Mouse (Mus musculus): ENCODE results near the gene Olfr761. TPM values are rescaled to one million over a fixed set of nuclear protein-coding genes. Genes with fewer than 3 reads are reported as not detected.
"Not testable (repeated sequence)": the region's sequence is repeated elsewhere in the genome, so short reads cannot be mapped to it uniquely, and the experiment has no call there.

Gene Olfr761
- not detected in 2 replicates for polyA plus RNA-seq (2016; fragmentation: Nextera tagmentation; extraction: Ambion mirVana)

- Histone ChIP-seq H3K4me2 (no peak within 1 kb of the TSS), H3K4me3 (no peak within 1 kb of the TSS), H3K9me3 (replicated peaks) (0 out of 2 replicates have a peak, but pooled peaks cover 2% of the 10 kb centered on the region), H3K4me1 (replicated peaks) (no peaks in the 10 kb centered on the region), H3K36me3 (no peaks in the 10 kb centered on the region), H3K27me3 (replicated peaks) (no peaks in the 10 kb centered on the region), H3K9ac (no peak within 1 kb of the TSS), H3K27ac (ENCODE audit: poor library complexity, severe bottlenecking) (no peak within 1 kb of the TSS)
- WGBS = 78% methylated on average over 2 of the region's 2 CpGs
- no peak for ATAC-seq (ENCODE audit: insufficient number of reproducible peaks, low FRiP score)
These were observed at the start of gene Olfr761 for GRCm38 (mm10) chr17:37952979-37953378. Gene Olfr761 (minus strand): TSS chr17:37953079.

- no peaks in the 10 kb centered on the region for H3K36me3 ChIP-seq
- 59% methylated on average over 10 of the region's 10 CpGs for WGBS
- no peak overlapping the region for H3K9ac ChIP-seq
- no peaks in the 10 kb centered on the region for H3K4me1 ChIP-seq (replicated peaks)
- H3K9me3 ChIP-seq (replicated peaks) = 0 out of 2 replicates have a peak, but pooled peaks cover 4% of the 10 kb centered on the region
- H3K4me3 ChIP-seq = peak overlapping the region; percentile 29; the same call in 1 of the 2 replicates
- no peak overlapping the region for H3K27ac ChIP-seq (ENCODE audit: poor library complexity, severe bottlenecking)
- ATAC-seq (ENCODE audit: insufficient number of reproducible peaks, low FRiP score) = peak; percentile 84
- no peaks in the 10 kb centered on the region for H3K27me3 ChIP-seq (replicated peaks)
- 0 out of 2 replicates have a peak overlapping the region, but pooled peaks have one; percentile 21 for H3K4me2 ChIP-seq
These were observed 42.9 kb upstream of the Olfr761 start for GRCm38 (mm10) chr17:37995635-37996307.

GRCm38 (mm10) chr17:37990453-37990961 lies 37.6 kb upstream of the Olfr761 start:
- H3K27ac ChIP-seq (ENCODE audit: poor library complexity, severe bottlenecking) = peak overlapping the region; percentile 43; the same call in 1 of the 2 replicates
- peak; percentile 95 for ATAC-seq (ENCODE audit: insufficient number of reproducible peaks, low FRiP score)

GRCm38 (mm10) chr17:37973591-37973990 lies 20.7 kb upstream of the Olfr761 start:
- Histone ChIP-seq H3K4me2 (no peak overlapping the region), H3K27ac (ENCODE audit: poor library complexity, severe bottlenecking) (no peak overlapping the region), H3K4me3 (no peak overlapping the region), H3K36me3 (no peaks in the 10 kb centered on the region), H3K4me1 (replicated peaks) (no peaks in the 10 kb centered on the region), H3K9ac (no peak overlapping the region), H3K27me3 (replicated peaks) (no peaks in the 10 kb centered on the region), H3K9me3 (replicated peaks) (peaks cover 5% of the 10 kb centered on the region)
- WGBS = 78% methylated on average over 3 of the region's 3 CpGs
- ATAC-seq (ENCODE audit: insufficient number of reproducible peaks, low FRiP score) = no peak

More at GRCm38 (mm10) chr17:37990453-37990961, 37.6 kb upstream of the Olfr761 start:
- Histone ChIP-seq H3K27me3 (replicated peaks) (no peaks in the 10 kb centered on the region), H3K9ac (no peak overlapping the region), H3K4me1 (replicated peaks) (no peaks in the 10 kb centered on the region), H3K9me3 (replicated peaks) (peaks cover 4% of the 10 kb centered on the region; the same call in 1 of the 2 replicates), H3K4me2 (no peak overlapping the region), H3K36me3 (no peaks in the 10 kb centered on the region), H3K4me3 (no peak overlapping the region)
- WGBS = 37% methylated on average over 3 of the region's 3 CpGs

GRCm38 (mm10) chr17:37920248-37920647 lies 32.6 kb downstream of the Olfr761 start, which contains the start of gene Olfr128:
Gene Olfr128 (plus strand): TSS chr17:37920548.
- Histone ChIP-seq H3K4me3 (no peak within 1 kb of the TSS), H3K9me3 (replicated peaks) (no peaks in the 10 kb centered on the region), H3K27me3 (replicated peaks) (no peaks in the 10 kb centered on the region), H3K4me1 (replicated peaks) (no peaks in the 10 kb centered on the region), H3K9ac (no peak within 1 kb of the TSS), H3K27ac (ENCODE audit: poor library complexity, severe bottlenecking) (no peak within 1 kb of the TSS), H3K4me2 (no peak within 1 kb of the TSS), H3K36me3 (no peaks in the 10 kb centered on the region)
- ATAC-seq (ENCODE audit: insufficient number of reproducible peaks, low FRiP score) = no peak

- not testable (repeated sequence) for ATAC-seq (ENCODE audit: insufficient number of reproducible peaks, low FRiP score); H3K27ac ChIP-seq (ENCODE audit: poor library complexity, severe bottlenecking); H3K4me3 ChIP-seq; H3K9ac ChIP-seq; H3K36me3 ChIP-seq; H3K4me2 ChIP-seq; H3K9me3 ChIP-seq (replicated peaks); H3K27me3 ChIP-seq (replicated peaks); H3K4me1 ChIP-seq (replicated peaks)
- 50% methylated on average over 8 of the region's 8 CpGs for WGBS
These were observed 46.1 kb downstream of the Olfr761 start for GRCm38 (mm10) chr17:37906821-37907220.

Other genes with a start within 250 kb of the Olfr761 start
- not detected in 2 replicates for gene Olfr120, start 231.3 kb downstream of the Olfr761 start, polyA plus RNA-seq (2016; fragmentation: Nextera tagmentation; extraction: Ambion mirVana)
- not detected in 2 replicates for gene Olfr121, start 204.2 kb downstream of the Olfr761 start, polyA plus RNA-seq (2016; fragmentation: Nextera tagmentation; extraction: Ambion mirVana)
- gene Olfr122, start 184.5 kb downstream of the Olfr761 start, polyA plus RNA-seq (2016; fragmentation: Nextera tagmentation; extraction: Ambion mirVana) = not detected in 2 replicates
- gene Olfr123, start 159.6 kb downstream of the Olfr761 start, polyA plus RNA-seq (2016; fragmentation: Nextera tagmentation; extraction: Ambion mirVana) = not detected in 2 replicates
- gene Olfr124, start 153.2 kb downstream of the Olfr761 start, polyA plus RNA-seq (2016; fragmentation: Nextera tagmentation; extraction: Ambion mirVana) = not detected in 2 replicates
- not detected in 2 replicates for gene Olfr125, start 120.1 kb downstream of the Olfr761 start, polyA plus RNA-seq (2016; fragmentation: Nextera tagmentation; extraction: Ambion mirVana)
- not detected in 2 replicates for gene Olfr126, start 105.6 kb downstream of the Olfr761 start, polyA plus RNA-seq (2016; fragmentation: Nextera tagmentation; extraction: Ambion mirVana)
- not detected in 2 replicates for gene Olfr127, start 52.6 kb downstream of the Olfr761 start, polyA plus RNA-seq (2016; fragmentation: Nextera tagmentation; extraction: Ambion mirVana)
- gene Olfr128, start 32.5 kb downstream of the Olfr761 start, polyA plus RNA-seq (2016; fragmentation: Nextera tagmentation; extraction: Ambion mirVana) = not detected in 2 replicates
- gene Olfr129, start 107.0 kb upstream of the Olfr761 start, polyA plus RNA-seq (2016; fragmentation: Nextera tagmentation; extraction: Ambion mirVana) = not detected in 2 replicates
- gene Olfr130, start 110.8 kb upstream of the Olfr761 start, polyA plus RNA-seq (2016; fragmentation: Nextera tagmentation; extraction: Ambion mirVana) = not detected in 2 replicates
- not detected in 2 replicates for gene Olfr131, start 135.6 kb upstream of the Olfr761 start, polyA plus RNA-seq (2016; fragmentation: Nextera tagmentation; extraction: Ambion mirVana)
- gene Olfr132, start 181.4 kb upstream of the Olfr761 start, polyA plus RNA-seq (2016; fragmentation: Nextera tagmentation; extraction: Ambion mirVana) = not detected in 2 replicates
- not detected in 2 replicates for gene Olfr133, start 192.2 kb upstream of the Olfr761 start, polyA plus RNA-seq (2016; fragmentation: Nextera tagmentation; extraction: Ambion mirVana)
- gene Olfr134, start 218.3 kb upstream of the Olfr761 start, polyA plus RNA-seq (2016; fragmentation: Nextera tagmentation; extraction: Ambion mirVana) = not detected in 2 replicates